Mouse (Mus musculus) lung, postnatal 0 days (tissue): Measurements from ENCODE around the gene Slfn14. TPM values are rescaled to one million over a fixed set of nuclear protein-coding genes. Genes with fewer than 3 reads are reported as not detected.

Experiments used
- ATAC-seq: fragments of 200-750 bp; cut with Nextera tagmentation; 2 replicates; pipeline ENCODE4 v1.8.0; 2017; ENCODE audit warnings: moderate library complexity
- DNase-seq: peaks from one replicate; pipeline ENCODE4 v3.0.0-alpha.2; 2016; ENCODE audit warnings: low spot score
- H3K27ac ChIP-seq: fragments of 300-500 bp; sonication (generic); 2 replicates; pipeline ENCODE4 v1.5.1; 2014; ENCODE audit warnings: antibody characterized with exemption, mild to moderate bottlenecking, low read length, mixed read lengths
- H3K27me3 ChIP-seq: fragments of 300-500 bp; sonication (generic); replicated peaks from 2 replicates; pipeline ENCODE4 v1.6.1; 2014; ENCODE audit warnings: low read length, mixed read lengths; ENCODE audit not compliant: insufficient read depth
- H3K36me3 ChIP-seq: fragments of 300-500 bp; sonication (generic); 2 replicates; pipeline ENCODE4 v1.6.1; 2014; ENCODE audit warnings: low read length, mixed read lengths; ENCODE audit not compliant: insufficient read depth
- H3K4me1 ChIP-seq: fragments of 300-500 bp; sonication (generic); 2 replicates; pipeline ENCODE4 v1.6.1; 2014; ENCODE audit warnings: antibody characterized with exemption, low read depth, low read length, mixed read lengths; ENCODE audit not compliant: insufficient read depth
- H3K4me2 ChIP-seq: fragments of 300-500 bp; sonication (generic); replicated peaks from 2 replicates; pipeline ENCODE4 v1.6.1; 2014; ENCODE audit warnings: low read depth, mild to moderate bottlenecking, low read length, moderate library complexity, mixed read lengths
- H3K4me3 ChIP-seq: fragments of 300-500 bp; sonication (generic); 2 replicates; pipeline ENCODE4 v1.5.1; 2014; ENCODE audit warnings: low read depth, low read length
- H3K9ac ChIP-seq: fragments of 300-500 bp; sonication (generic); replicated peaks from 2 replicates; pipeline ENCODE4 v1.6.1; 2014; ENCODE audit warnings: low read depth, mild to moderate bottlenecking
- H3K9me3 ChIP-seq: fragments of 300-500 bp; sonication (generic); 2 replicates; pipeline ENCODE4 v1.6.1; 2016; ENCODE audit warnings: low read length, mixed read lengths
- CTCF ChIP-seq: IDR thresholded peaks from 2 replicates; pipeline ENCODE4 v1.5.1; 2016; ENCODE audit warnings: antibody characterized with exemption, mild to moderate bottlenecking
- EP300 ChIP-seq: IDR thresholded peaks from 2 replicates; pipeline ENCODE4 v1.6.1; 2016; ENCODE audit warnings: antibody characterized with exemption, mild to moderate bottlenecking, control low read depth
- WGBS: fragments of 180-500 bp; shearing (Covaris S2); extraction: QIAGEN DNeasy Blood & Tissue Kit; methylation state at CpG from one replicate; pipeline ENCODE4 v1.1.7; 2014; 5-methylcytosine and 5-hydroxymethylcytosine counted together
- polyA plus RNA-seq: library from polyadenylated mRNA; unstranded; fragments of >200 nt; fragmentation: Nextera tagmentation; extraction: Ambion mirVana; gene quantifications from 2 replicates; pipeline ENCODE4 v1.2.1, GENCODE M21; 2015

Gene Slfn14
- polyA plus RNA-seq, 1 experiment from 2014 or later = 0.75 TPM

DNA sequence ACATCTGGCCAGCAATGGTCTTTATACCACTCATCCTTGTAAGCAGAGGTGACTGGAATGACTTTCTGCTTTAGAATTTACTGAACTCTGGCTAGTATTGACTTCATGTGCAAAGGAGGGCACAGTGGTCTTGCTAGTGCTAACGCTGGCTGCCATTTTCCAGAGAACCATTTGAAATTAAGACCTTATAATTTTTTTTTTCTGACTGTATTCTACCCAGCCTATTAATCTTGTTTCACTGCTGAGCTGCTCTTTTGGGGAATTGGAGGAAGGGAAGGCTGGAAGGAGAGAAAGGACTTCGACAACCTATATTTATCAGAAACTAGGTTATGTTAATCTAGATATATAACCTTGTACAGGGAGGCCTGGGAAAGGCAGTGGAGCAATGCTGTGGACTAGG is 18.0 kb upstream of the Slfn14 start:
- no peaks in the 10 kb centered on the region; the same call in 1 of the 2 replicates for H3K4me1 ChIP-seq
- WGBS = 89% methylated on average over 2 of the region's 2 CpGs
- no peak overlapping the region for H3K4me2 ChIP-seq
- DNase-seq (no peak), ATAC-seq (no peak)
- 0 out of 2 replicates have a peak overlapping the region, but pooled peaks have one; percentile 2 for H3K9ac ChIP-seq
- H3K27ac ChIP-seq = no peak overlapping the region
- H3K9me3 ChIP-seq = no peaks in the 10 kb centered on the region
- no peak overlapping the region for H3K4me3 ChIP-seq
- H3K27me3 ChIP-seq = no peaks in the 10 kb centered on the region
- no peaks in the 10 kb centered on the region for H3K36me3 ChIP-seq
- TF ChIP-seq EP300 (no peak), CTCF (no peak)

DNA sequence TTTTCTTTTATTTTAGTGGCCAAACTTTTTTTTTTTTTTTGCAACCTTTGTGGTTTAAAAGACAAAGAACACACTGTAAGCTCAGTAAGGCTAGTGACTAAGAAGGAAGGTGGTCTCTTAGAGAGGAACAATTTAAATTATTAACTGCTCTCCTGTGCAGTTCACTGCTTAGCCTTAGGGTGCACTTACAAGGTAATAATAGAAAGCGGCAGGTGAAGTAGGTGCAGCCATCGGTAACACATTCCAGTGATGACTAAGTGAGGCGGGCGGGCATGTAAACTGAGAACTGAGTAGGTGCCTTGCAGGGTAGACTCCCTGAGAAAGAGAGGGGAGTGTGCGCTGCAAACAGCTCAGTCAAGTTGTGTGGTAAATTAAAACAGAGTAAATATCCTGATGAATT is 17.2 kb upstream of the Slfn14 start:
- H3K9ac ChIP-seq = peak overlapping the region; percentile 2; the same call in 1 of the 2 replicates
- H3K4me2 ChIP-seq = peak overlapping the region; percentile 71
- DNase-seq (peak; percentile 78), ATAC-seq (peak; percentile 29)
- peak overlapping the region; percentile 98; the same call in 1 of the 2 replicates for H3K4me3 ChIP-seq
- no peaks in the 10 kb centered on the region for H3K9me3 ChIP-seq
- WGBS = 39% methylated on average over 5 of the region's 5 CpGs
- no peaks in the 10 kb centered on the region for H3K27me3 ChIP-seq
- peak; percentile 40; the same call in 1 of the 2 replicates for TF ChIP-seq EP300
- 0 out of 2 replicates have a peak, but pooled peaks have one; percentile 18 for TF ChIP-seq CTCF
- H3K4me1 ChIP-seq = no peaks in the 10 kb centered on the region; the same call in 1 of the 2 replicates
- H3K36me3 ChIP-seq = no peaks in the 10 kb centered on the region
- H3K27ac ChIP-seq = no peak overlapping the region

- H3K4me3 ChIP-seq = peak within 1 kb of the TSS; percentile 98
- TF ChIP-seq EP300 (peak; percentile 21; the same call in 1 of the 2 replicates), CTCF (no peak)
- ATAC-seq = peak; percentile 83
- H3K9ac ChIP-seq = peak within 1 kb of the TSS; percentile 92
- no peaks in the 10 kb centered on the region for H3K9me3 ChIP-seq
- H3K36me3 ChIP-seq = no peaks in the 10 kb centered on the region
- WGBS = 1% methylated on average over 51 of the region's 51 CpGs
- DNase-seq = peak; percentile 98
- peak within 1 kb of the TSS; percentile 71 for H3K4me2 ChIP-seq
- no peaks in the 10 kb centered on the region for H3K27me3 ChIP-seq
- peaks cover 4% of the 10 kb centered on the region; the same call in 1 of the 2 replicates for H3K4me1 ChIP-seq
- H3K27ac ChIP-seq = peak within 1 kb of the TSS; percentile 96
Observed at GRCm38 (mm10) chr11:83302526-83303251, 16.2 kb upstream of the Slfn14 start, which contains the start of gene Pex12. Gene Pex12, minus strand, starts transcription at chr11:83302586.

GRCm38 (mm10) chr11:83302124-83302523 is 15.6 kb upstream of the Slfn14 start:
- H3K9ac ChIP-seq = peak overlapping the region; percentile 92
- peak overlapping the region; percentile 71 for H3K4me2 ChIP-seq
- H3K9me3 ChIP-seq = no peaks in the 10 kb centered on the region
- WGBS = 6% methylated on average over 10 of the region's 10 CpGs
- ATAC-seq = no peak
- TF ChIP-seq EP300 = no peak
- TF ChIP-seq CTCF = peak; percentile 35
- H3K27ac ChIP-seq = peak overlapping the region; percentile 96
- H3K27me3 ChIP-seq = no peaks in the 10 kb centered on the region
- H3K4me3 ChIP-seq = peak overlapping the region; percentile 98
- no peaks in the 10 kb centered on the region for H3K36me3 ChIP-seq
- DNase-seq = peak; percentile 28
- H3K4me1 ChIP-seq = peaks cover 4% of the 10 kb centered on the region; the same call in 1 of the 2 replicates

- TF ChIP-seq EP300 (no peak), CTCF (peak; percentile 21; the same call in 1 of the 2 replicates)
- no peak overlapping the region for H3K9ac ChIP-seq
- WGBS = 59% methylated on average over 2 of the region's 2 CpGs
- H3K4me3 ChIP-seq = no peak overlapping the region
- no peak overlapping the region for H3K27ac ChIP-seq
- H3K27me3 ChIP-seq = no peaks in the 10 kb centered on the region
- H3K36me3 ChIP-seq = no peaks in the 10 kb centered on the region
- no peak overlapping the region for H3K4me2 ChIP-seq
- peaks cover 4% of the 10 kb centered on the region; the same call in 1 of the 2 replicates for H3K4me1 ChIP-seq
- no peak for DNase-seq
- no peaks in the 10 kb centered on the region for H3K9me3 ChIP-seq
- ATAC-seq = no peak
Observed at GRCm38 (mm10) chr11:83301431-83301831, 14.9 kb upstream of the Slfn14 start.

- ATAC-seq = no peak
- H3K4me2 ChIP-seq = no peak overlapping the region
- no peaks in the 10 kb centered on the region for H3K36me3 ChIP-seq
- H3K27me3 ChIP-seq = no peaks in the 10 kb centered on the region
- no peak overlapping the region for H3K4me3 ChIP-seq
- no peak overlapping the region for H3K9ac ChIP-seq
- no peak for TF ChIP-seq CTCF
- TF ChIP-seq EP300 = no peak
- no peaks in the 10 kb centered on the region for H3K9me3 ChIP-seq
- H3K4me1 ChIP-seq = peaks cover 4% of the 10 kb centered on the region; the same call in 1 of the 2 replicates
- no peak for DNase-seq
- H3K27ac ChIP-seq = no peak overlapping the region
- WGBS = 72% methylated on average over 9 of the region's 9 CpGs
Observed at GRCm38 (mm10) chr11:83299724-83300123, 13.2 kb upstream of the Slfn14 start.
